Mouse (Mus musculus) bone marrow, adult 2 months (tissue): ENCODE data around the gene Cped1.

ENCODE experiments used
- CTCF ChIP-seq: fragments of 200-500 bp; IDR thresholded peaks from 2 replicates; pipeline ENCODE4 v1.5.1; 2011; ENCODE audit warnings: low read length, control low read depth; ENCODE audit not compliant: control insufficient read depth, insufficient read depth
- POLR2A ChIP-seq: fragments of 200-500 bp; IDR thresholded peaks from 2 replicates; pipeline ENCODE4 v1.6.1; 2011; ENCODE audit warnings: low read depth, mild to moderate bottlenecking, control low read depth, low read length, borderline replicate concordance; ENCODE audit not compliant: control insufficient read depth

GRCm38 (mm10) chr6:22012501-22012900 lies 26.8 kb downstream of the Cped1 start:
- no peak for TF ChIP-seq CTCF
- TF ChIP-seq POLR2A = no peak
